In genomic region chr3:143134528-143134927, GRCm38 (mm10) we compare ENCODE assay signal across 24 mouse cellular contexts.
"Had no signal": no experiment of that assay in that cellular context is flagged by ENCODE, and none has a peak within 500 bp of the region (broad histone marks: within the 10 kb centered on the region; RNA-seq: fewer than 3 reads in every experiment).

No protein-coding gene starts in this region.

- H3K4me2 ChIP-seq: limb, embryonic 13.5 days; liver, embryonic 12.5 days; liver, embryonic 15.5 days; lung, embryonic 15.5 days; midbrain, embryonic 13.5 days had no signal

- H3K27me3 ChIP-seq: limb, embryonic 13.5 days; liver, embryonic 12.5 days; liver, embryonic 15.5 days; lung, embryonic 15.5 days; megakaryocyte, embryonic 14.5 days; midbrain, embryonic 13.5 days had no signal

- H3K4me3 ChIP-seq: limb, embryonic 10.5 days; limb, embryonic 13.5 days; liver, embryonic 12.5 days; liver, embryonic 15.5 days; lung, embryonic 15.5 days; megakaryocyte, embryonic 14.5 days; midbrain, embryonic 10.5 days; midbrain, embryonic 13.5 days; myocyte had no signal

- H3K27ac ChIP-seq: limb, embryonic 10.5 days; limb, embryonic 13.5 days; liver, embryonic 12.5 days; liver, embryonic 15.5 days; lung, embryonic 15.5 days; midbrain, embryonic 10.5 days; midbrain, embryonic 13.5 days; stomach, postnatal 0 days had no signal

- H3K36me3 ChIP-seq: limb, embryonic 10.5 days; limb, embryonic 13.5 days; liver, embryonic 12.5 days; liver, embryonic 15.5 days; lung, embryonic 15.5 days; midbrain, embryonic 10.5 days; midbrain, embryonic 13.5 days had no signal

- H3K9me3 ChIP-seq: limb, embryonic 10.5 days; limb, embryonic 13.5 days; liver, embryonic 12.5 days; liver, embryonic 15.5 days; lung, embryonic 15.5 days; megakaryocyte, embryonic 14.5 days; midbrain, embryonic 10.5 days; midbrain, embryonic 13.5 days had no signal

- ATAC-seq: liver, embryonic 12.5 days; midbrain, embryonic 13.5 days; midbrain, embryonic 16.5 days had no signal

- DNase-seq: kidney, adult 9 months; kidney, postnatal 14 days; kidney, postnatal 4 days; liver; lung, adult 18-20 months; lung, postnatal 10 days; lung, postnatal 36 days; right cerebral cortex, adult 18-20 months; right cerebral cortex, postnatal 14 days; right cerebral cortex, postnatal 4 days; thymus, adult 2 months; thymus, postnatal 14 days; thymus, postnatal 4 days had no signal

- H3K9ac ChIP-seq: limb, embryonic 13.5 days; liver, embryonic 12.5 days; liver, embryonic 15.5 days; lung, embryonic 15.5 days; midbrain, embryonic 13.5 days had no signal

- H3K4me1 ChIP-seq: limb, embryonic 10.5 days; limb, embryonic 13.5 days; liver, embryonic 12.5 days; liver, embryonic 15.5 days; lung, embryonic 15.5 days; megakaryocyte, embryonic 14.5 days; midbrain, embryonic 10.5 days; midbrain, embryonic 13.5 days had no signal
